Mouse (Mus musculus): Measurements from ENCODE around the gene 4921517D22Rik. TPM values are rescaled to one million over a fixed set of nuclear protein-coding genes. Genes with fewer than 3 reads are reported as not detected.

4921517D22Rik gene
- polyA plus RNA-seq, 1 experiment, result not detected

- no peak overlapping the region for H3K4me2 ChIP-seq (ENCODE audit: low read depth)
- no peak overlapping the region for H3ac ChIP-seq (ENCODE audit: control insufficient read depth, insufficient read length)
- no peak overlapping the region for H3K4me3 ChIP-seq
- H3K36me3 ChIP-seq (ENCODE audit: control insufficient read depth, insufficient read depth), result no peaks in the 10 kb centered on the region
- H3K27me3 ChIP-seq (ENCODE audit: control insufficient read depth, insufficient read depth, insufficient read length), result no peaks in the 10 kb centered on the region
- H3K79me2 ChIP-seq (ENCODE audit: control insufficient read depth, insufficient read depth), result no peaks in the 10 kb centered on the region
- no peak for TF ChIP-seq E2F4 (IDR thresholded peaks at IDR 0.05; ENCODE audit: insufficient read depth)
- no peak for TF ChIP-seq POLR2AphosphoS2 (IDR thresholded peaks at IDR 0.05; ENCODE audit: insufficient read length, low read depth)
- TF ChIP-seq SRF (IDR thresholded peaks at IDR 0.05; ENCODE audit: control insufficient read depth, insufficient read length, low read depth), result no peak
- no peak for TF ChIP-seq MYOG (IDR thresholded peaks at IDR 0.05; ENCODE audit: control insufficient read depth in 1 of 3, insufficient read depth in 1 of 3, insufficient read length in 2 of 3, low read depth in 2 of 3)
- no peak for TF ChIP-seq MYOD1 (IDR thresholded peaks at IDR 0.05; ENCODE audit: control insufficient read depth in 1 of 3, insufficient read length in 2 of 3, low read depth in 2 of 3)
- TF ChIP-seq POLR2A (IDR thresholded peaks at IDR 0.05; ENCODE audit: insufficient read length, low read depth), result no peak
- no peak for TF ChIP-seq MAX (IDR thresholded peaks at IDR 0.05; ENCODE audit: low read depth)
- TF ChIP-seq USF1 (IDR thresholded peaks at IDR 0.05; ENCODE audit: low read depth), result no peak
- TF ChIP-seq CEBPB (IDR thresholded peaks at IDR 0.05; ENCODE audit: insufficient read depth, poor library complexity, severe bottlenecking), result no peak
- no peak for TF ChIP-seq TCF3 (IDR thresholded peaks at IDR 0.05; ENCODE audit: insufficient read length, low read depth)
- TF ChIP-seq REST (IDR thresholded peaks at IDR 0.05; ENCODE audit: insufficient read depth, insufficient read length), result no peak
- no peak for TF ChIP-seq TCF12 (IDR thresholded peaks at IDR 0.05; ENCODE audit: insufficient read depth, poor library complexity, severe bottlenecking)
Measured at GRCm38 (mm10) chr13:59654465-59654864, 39.4 kb downstream of the 4921517D22Rik start.

GRCm38 (mm10) chr13:59653136-59653535, 40.8 kb downstream of the 4921517D22Rik start:
- H3K4me3 ChIP-seq, result no peak overlapping the region
- no peaks in the 10 kb centered on the region for H3K27me3 ChIP-seq (ENCODE audit: control insufficient read depth, insufficient read depth, insufficient read length)
- TF ChIP-seq CEBPB (IDR thresholded peaks at IDR 0.05; ENCODE audit: insufficient read depth, poor library complexity, severe bottlenecking) (no peak), MYOD1 (IDR thresholded peaks at IDR 0.05; ENCODE audit: control insufficient read depth in 1 of 3, insufficient read length in 2 of 3, low read depth in 2 of 3) (no peak), USF1 (IDR thresholded peaks at IDR 0.05; ENCODE audit: low read depth) (no peak), MYOG (IDR thresholded peaks at IDR 0.05; ENCODE audit: control insufficient read depth in 1 of 3, insufficient read depth in 1 of 3, insufficient read length in 2 of 3, low read depth in 2 of 3) (no peak), REST (IDR thresholded peaks at IDR 0.05; ENCODE audit: insufficient read depth, insufficient read length) (no peak), POLR2AphosphoS2 (IDR thresholded peaks at IDR 0.05; ENCODE audit: insufficient read length, low read depth) (no peak), TCF12 (IDR thresholded peaks at IDR 0.05; ENCODE audit: insufficient read depth, poor library complexity, severe bottlenecking) (no peak), MAX (IDR thresholded peaks at IDR 0.05; ENCODE audit: low read depth) (no peak), SRF (IDR thresholded peaks at IDR 0.05; ENCODE audit: control insufficient read depth, insufficient read length, low read depth) (no peak), E2F4 (IDR thresholded peaks at IDR 0.05; ENCODE audit: insufficient read depth) (no peak)
- H3K36me3 ChIP-seq (ENCODE audit: control insufficient read depth, insufficient read depth), result no peaks in the 10 kb centered on the region
- H3K79me2 ChIP-seq (ENCODE audit: control insufficient read depth, insufficient read depth), result no peaks in the 10 kb centered on the region
- no peak overlapping the region for H3ac ChIP-seq (ENCODE audit: control insufficient read depth, insufficient read length)
- H3K4me2 ChIP-seq (ENCODE audit: low read depth), result no peak overlapping the region

GRCm38 (mm10) chr13:59652651-59653050, 41.3 kb downstream of the 4921517D22Rik start:
- Histone ChIP-seq H3ac (ENCODE audit: control insufficient read depth, insufficient read length) (no peak overlapping the region), H3K4me2 (ENCODE audit: low read depth) (peak overlapping the region; percentile 18), H3K27me3 (ENCODE audit: control insufficient read depth, insufficient read depth, insufficient read length) (no peaks in the 10 kb centered on the region), H3K79me2 (ENCODE audit: control insufficient read depth, insufficient read depth) (no peaks in the 10 kb centered on the region), H3K36me3 (ENCODE audit: control insufficient read depth, insufficient read depth) (no peaks in the 10 kb centered on the region), H3K4me3 (no peak overlapping the region)
- TF ChIP-seq MYOG (IDR thresholded peaks at IDR 0.05; ENCODE audit: control insufficient read depth in 1 of 3, insufficient read depth in 1 of 3, insufficient read length in 2 of 3, low read depth in 2 of 3) (peak in 1 of 3 experiments; percentile 34), USF1 (IDR thresholded peaks at IDR 0.05; ENCODE audit: low read depth) (no peak), MYOD1 (IDR thresholded peaks at IDR 0.05; ENCODE audit: control insufficient read depth in 1 of 3, insufficient read length in 2 of 3, low read depth in 2 of 3) (peak in 2 of 3 experiments; percentile 84 to 87)

GRCm38 (mm10) chr13:59649781-59650180, 44.1 kb downstream of the 4921517D22Rik start:
- Histone ChIP-seq H3K27me3 (ENCODE audit: control insufficient read depth, insufficient read depth, insufficient read length) (no peaks in the 10 kb centered on the region), H3K4me2 (ENCODE audit: low read depth) (no peak overlapping the region), H3K4me3 (no peak overlapping the region), H3K36me3 (ENCODE audit: control insufficient read depth, insufficient read depth) (peaks cover 4% of the 10 kb centered on the region), H3K79me2 (ENCODE audit: control insufficient read depth, insufficient read depth) (no peaks in the 10 kb centered on the region), H3ac (ENCODE audit: control insufficient read depth, insufficient read length) (no peak overlapping the region)
- TF ChIP-seq POLR2AphosphoS2 (IDR thresholded peaks at IDR 0.05; ENCODE audit: insufficient read length, low read depth), result no peak
- no peak for TF ChIP-seq REST (IDR thresholded peaks at IDR 0.05; ENCODE audit: insufficient read depth, insufficient read length)
- no peak for TF ChIP-seq SRF (IDR thresholded peaks at IDR 0.05; ENCODE audit: control insufficient read depth, insufficient read length, low read depth)
- no peak for TF ChIP-seq MYOG (IDR thresholded peaks at IDR 0.05; ENCODE audit: control insufficient read depth in 1 of 3, insufficient read depth in 1 of 3, insufficient read length in 2 of 3, low read depth in 2 of 3)
- TF ChIP-seq POLR2A (IDR thresholded peaks at IDR 0.05; ENCODE audit: insufficient read length, low read depth), result no peak
- no peak for TF ChIP-seq CEBPB (IDR thresholded peaks at IDR 0.05; ENCODE audit: insufficient read depth, poor library complexity, severe bottlenecking)
- TF ChIP-seq E2F4 (IDR thresholded peaks at IDR 0.05; ENCODE audit: insufficient read depth), result no peak

- H3K4me3 ChIP-seq, result no peak overlapping the region
- no peak overlapping the region for H3ac ChIP-seq (ENCODE audit: control insufficient read depth, insufficient read length)
- TF ChIP-seq MAX (IDR thresholded peaks at IDR 0.05; ENCODE audit: low read depth) (no peak), USF1 (IDR thresholded peaks at IDR 0.05; ENCODE audit: low read depth) (no peak), POLR2A (IDR thresholded peaks at IDR 0.05; ENCODE audit: insufficient read length, low read depth) (no peak), E2F4 (IDR thresholded peaks at IDR 0.05; ENCODE audit: insufficient read depth) (no peak), TCF3 (IDR thresholded peaks at IDR 0.05; ENCODE audit: insufficient read length, low read depth) (no peak), SRF (IDR thresholded peaks at IDR 0.05; ENCODE audit: control insufficient read depth, insufficient read length, low read depth) (no peak), POLR2AphosphoS2 (IDR thresholded peaks at IDR 0.05; ENCODE audit: insufficient read length, low read depth) (no peak), CEBPB (IDR thresholded peaks at IDR 0.05; ENCODE audit: insufficient read depth, poor library complexity, severe bottlenecking) (no peak), TCF12 (IDR thresholded peaks at IDR 0.05; ENCODE audit: insufficient read depth, poor library complexity, severe bottlenecking) (no peak), REST (IDR thresholded peaks at IDR 0.05; ENCODE audit: insufficient read depth, insufficient read length) (no peak), MYOG (IDR thresholded peaks at IDR 0.05; ENCODE audit: control insufficient read depth in 1 of 3, insufficient read depth in 1 of 3, insufficient read length in 2 of 3, low read depth in 2 of 3) (no peak), MYOD1 (IDR thresholded peaks at IDR 0.05; ENCODE audit: control insufficient read depth in 1 of 3, insufficient read length in 2 of 3, low read depth in 2 of 3) (no peak)
- peaks cover 4% of the 10 kb centered on the region for H3K36me3 ChIP-seq (ENCODE audit: control insufficient read depth, insufficient read depth)
- no peak overlapping the region for H3K4me2 ChIP-seq (ENCODE audit: low read depth)
- H3K79me2 ChIP-seq (ENCODE audit: control insufficient read depth, insufficient read depth), result no peaks in the 10 kb centered on the region
- no peaks in the 10 kb centered on the region for H3K27me3 ChIP-seq (ENCODE audit: control insufficient read depth, insufficient read depth, insufficient read length)
Measured at GRCm38 (mm10) chr13:59648598-59648997, 45.3 kb downstream of the 4921517D22Rik start.

Data from myocyte (in vitro differentiated cells).